Mouse (Mus musculus) liver, embryonic 16.5 days (tissue): ENCODE data around the gene Plcb2. TPM values are rescaled to one million over a fixed set of nuclear protein-coding genes. Genes with fewer than 3 reads are reported as not detected.

Experiments used
- ATAC-seq: fragments of 200-750 bp; cut with Nextera tagmentation; 2 replicates; pipeline ENCODE4 v1.8.0; 2017; ENCODE audit warnings: low read depth, mild to moderate bottlenecking, moderate number of reproducible peaks, moderate library complexity
- H3K27ac ChIP-seq: fragments of 300-500 bp; sonication (generic); 2 replicates; pipeline ENCODE4 v1.5.1; 2014; ENCODE audit warnings: mild to moderate bottlenecking, low read length
- H3K27me3 ChIP-seq: fragments of 300-500 bp; sonication (generic); 2 replicates; pipeline ENCODE4 v1.6.1; 2014; ENCODE audit warnings: low read depth, low read length, mixed read lengths; ENCODE audit not compliant: control insufficient read depth, insufficient read depth
- H3K36me3 ChIP-seq: fragments of 300-500 bp; sonication (generic); 2 replicates; pipeline ENCODE4 v1.6.1; 2014; ENCODE audit warnings: mild to moderate bottlenecking; ENCODE audit not compliant: control insufficient read depth, insufficient read depth
- H3K4me1 ChIP-seq: fragments of 300-500 bp; sonication (generic); 2 replicates; pipeline ENCODE4 v1.6.1; 2014; ENCODE audit warnings: low read depth, low read length, mixed read lengths; ENCODE audit not compliant: control insufficient read depth
- H3K4me2 ChIP-seq: fragments of 300-500 bp; sonication (generic); 2 replicates; pipeline ENCODE4 v1.6.1; 2014; ENCODE audit warnings: low read depth, low read length, mixed read lengths
- H3K4me3 ChIP-seq: fragments of 300-500 bp; sonication (generic); 2 replicates; pipeline ENCODE4 v1.5.1; 2014; ENCODE audit warnings: low read depth, mild to moderate bottlenecking, low read length
- H3K9ac ChIP-seq: fragments of 300-500 bp; sonication (generic); 2 replicates; pipeline ENCODE4 v1.6.1; 2014; ENCODE audit warnings: low read depth, low read length
- H3K9me3 ChIP-seq: fragments of 300-500 bp; sonication (generic); replicated peaks from 2 replicates; pipeline ENCODE4 v1.6.1; 2016; ENCODE audit warnings: low read length; ENCODE audit not compliant: control insufficient read depth
- WGBS: fragments of 180-500 bp; shearing (Covaris S2); extraction: QIAGEN DNeasy Blood & Tissue Kit; methylation state at CpG from one replicate; pipeline ENCODE4 v1.1.7; 2014; ENCODE audit not compliant: insufficient replicate concordance; 5-methylcytosine and 5-hydroxymethylcytosine counted together
- polyA plus RNA-seq: library from polyadenylated mRNA; unstranded; fragments of >200 nt; fragmentation: Nextera tagmentation; extraction: Ambion mirVana; gene quantifications from 2 replicates; pipeline ENCODE4 v1.2.1, GENCODE M21; 2015

The Plcb2 gene
- 2.3 and 3.0 TPM in 2 replicates for polyA plus RNA-seq

DNA sequence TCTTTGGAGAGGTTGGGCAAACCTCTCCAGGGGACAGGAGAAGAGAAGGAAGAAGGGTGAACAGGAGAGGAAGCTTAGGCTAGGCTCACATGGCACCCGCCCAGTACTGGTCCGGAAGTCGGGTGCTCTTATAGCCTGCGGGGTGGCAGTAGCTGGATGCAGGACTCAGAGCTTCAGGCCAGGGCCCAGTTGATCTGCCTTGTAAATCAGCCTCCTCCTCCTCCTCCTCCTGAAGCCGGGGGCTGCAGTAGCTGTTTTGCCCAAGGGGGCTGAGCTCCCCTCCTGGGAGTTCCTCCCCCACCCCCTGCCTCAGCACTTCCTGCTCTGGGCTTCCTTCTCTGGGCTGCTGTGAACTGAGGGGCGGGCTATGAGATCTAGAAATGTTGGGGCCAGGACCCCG, at the start of gene Plcb2:
Plcb2 (minus strand) TSS at position 102 of the 400 bp plus-strand sequence.
- H3K9ac ChIP-seq = no peak within 1 kb of the TSS

DNA sequence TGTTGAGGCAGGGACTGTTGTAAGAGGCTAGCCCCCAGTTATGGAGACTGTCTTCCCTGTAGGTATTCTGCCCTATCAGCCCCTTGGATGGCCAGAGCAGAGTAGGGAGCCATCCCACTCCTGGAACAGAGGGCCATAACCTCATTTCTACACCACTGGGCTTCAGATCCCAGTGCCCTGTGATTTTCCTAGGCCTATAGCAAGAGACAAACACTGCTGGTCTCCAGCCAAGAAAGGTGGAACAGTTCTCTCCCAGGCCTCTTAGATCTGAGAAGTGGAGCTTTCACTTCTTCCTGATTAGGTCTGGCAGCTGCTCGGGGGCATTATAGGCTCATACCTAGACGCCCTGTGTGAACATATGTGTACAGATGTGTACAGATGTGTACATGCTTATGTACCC, 48.1 kb upstream of the Plcb2 start:
- Histone ChIP-seq H3K9me3 (no peaks in the 10 kb centered on the region), H3K4me3 (no peak overlapping the region), H3K9ac (no peak overlapping the region), H3K27me3 (peaks cover 16% of the 10 kb centered on the region; the same call in 1 of the 2 replicates), H3K27ac (no peak overlapping the region), H3K36me3 (no peaks in the 10 kb centered on the region), H3K4me1 (peaks cover 10% of the 10 kb centered on the region), H3K4me2 (no peak overlapping the region)
- ATAC-seq = no peak
- WGBS = 53% methylated on average over 2 of the region's 2 CpGs

More for the DNA sequence above, at the start of gene Plcb2:
- no peaks in the 10 kb centered on the region for H3K36me3 ChIP-seq
- peak within 1 kb of the TSS; percentile 10 for H3K4me2 ChIP-seq
- peak within 1 kb of the TSS; percentile 69 for H3K27ac ChIP-seq
- H3K4me3 ChIP-seq = peak within 1 kb of the TSS; percentile 33
- H3K9me3 ChIP-seq = no peaks in the 10 kb centered on the region
- 14% methylated on average over 7 of the region's 7 CpGs for WGBS
- peak; percentile 49 for ATAC-seq
- peaks cover 7% of the 10 kb centered on the region for H3K4me1 ChIP-seq
- H3K27me3 ChIP-seq = peaks cover 3% of the 10 kb centered on the region; the same call in 1 of the 2 replicates

DNA sequence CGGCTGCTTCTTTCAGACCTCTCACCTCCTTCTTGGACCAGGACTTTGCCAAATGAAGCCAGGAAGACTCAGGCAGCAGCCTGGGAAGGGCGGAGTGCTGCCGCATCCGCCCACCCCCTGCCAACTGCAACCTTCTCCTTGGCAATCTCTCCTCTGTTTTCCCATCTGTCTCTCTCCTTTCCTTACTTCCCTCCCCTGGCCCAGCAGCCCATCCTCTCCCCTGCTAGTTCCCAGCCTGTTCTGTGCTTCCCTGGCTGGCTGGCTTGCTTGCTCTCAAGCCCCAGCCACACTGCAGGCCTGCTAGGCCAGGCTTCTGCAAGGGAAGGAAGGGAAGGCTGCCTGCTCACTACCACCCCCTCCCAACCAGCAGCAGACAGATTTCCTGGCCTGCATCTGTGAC, 47.6 kb upstream of the Plcb2 start:
- no peaks in the 10 kb centered on the region for H3K36me3 ChIP-seq
- H3K4me2 ChIP-seq = no peak overlapping the region
- no peak overlapping the region for H3K4me3 ChIP-seq
- no peak for ATAC-seq
- H3K27me3 ChIP-seq = peaks cover 16% of the 10 kb centered on the region; the same call in 1 of the 2 replicates
- H3K9ac ChIP-seq = no peak overlapping the region
- H3K4me1 ChIP-seq = peaks cover 10% of the 10 kb centered on the region
- no peak overlapping the region for H3K27ac ChIP-seq
- no peaks in the 10 kb centered on the region for H3K9me3 ChIP-seq
- WGBS = 60% methylated on average over 3 of the region's 4 CpGs

DNA sequence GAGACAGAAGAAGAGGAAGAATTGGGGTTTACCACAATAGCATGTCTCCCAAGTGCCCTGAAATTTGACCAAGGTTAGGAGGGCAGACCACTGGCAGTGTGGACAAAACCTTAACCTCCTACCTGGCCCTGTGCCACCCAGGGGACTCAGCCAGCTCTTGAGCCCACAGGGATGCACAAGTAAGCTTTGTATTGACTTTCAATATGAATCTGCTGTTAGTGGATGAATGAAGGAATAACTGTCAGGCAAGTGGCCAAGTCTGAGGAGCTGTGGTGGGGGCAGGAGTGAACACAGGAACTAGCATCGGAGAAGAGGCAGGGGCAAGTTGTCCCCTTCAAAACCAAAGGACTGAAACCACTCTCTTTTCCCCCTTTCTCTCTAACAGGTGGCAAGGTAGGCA, 47.2 kb upstream of the Plcb2 start:
- Histone ChIP-seq H3K9me3 (no peaks in the 10 kb centered on the region), H3K4me3 (no peak overlapping the region), H3K27ac (no peak overlapping the region), H3K36me3 (no peaks in the 10 kb centered on the region), H3K27me3 (peaks cover 16% of the 10 kb centered on the region; the same call in 1 of the 2 replicates), H3K9ac (no peak overlapping the region), H3K4me2 (no peak overlapping the region), H3K4me1 (peaks cover 10% of the 10 kb centered on the region)
- 44% methylated on average over 1 of the region's 1 CpGs for WGBS
- ATAC-seq = no peak

DNA sequence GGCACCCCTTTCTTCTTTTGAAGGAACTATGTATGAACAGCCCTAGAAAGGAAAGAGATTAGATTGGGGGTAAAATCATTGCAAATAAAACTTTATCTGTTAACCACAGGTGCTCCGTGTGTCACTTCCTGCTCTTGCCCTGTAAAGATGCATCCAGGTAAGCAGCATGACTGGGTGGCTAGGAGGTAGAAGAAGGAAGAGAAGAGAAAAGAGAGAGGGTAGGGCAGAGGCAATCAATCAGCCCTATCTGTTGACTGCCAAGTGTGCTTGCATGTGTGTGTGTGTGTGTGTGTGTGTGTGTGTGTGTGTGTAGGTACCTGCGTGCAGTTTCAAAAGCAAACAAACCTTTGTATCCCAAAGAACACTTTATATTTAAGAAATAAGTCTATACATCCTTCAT, 46.3 kb upstream of the Plcb2 start:
- Histone ChIP-seq H3K4me1 (peaks cover 4% of the 10 kb centered on the region), H3K9me3 (no peaks in the 10 kb centered on the region), H3K4me3 (no peak overlapping the region), H3K36me3 (no peaks in the 10 kb centered on the region), H3K4me2 (no peak overlapping the region), H3K9ac (no peak overlapping the region), H3K27me3 (peaks cover 8% of the 10 kb centered on the region; the same call in 1 of the 2 replicates), H3K27ac (no peak overlapping the region)
- WGBS = 48% methylated on average over 2 of the region's 2 CpGs
- no peak for ATAC-seq

DNA sequence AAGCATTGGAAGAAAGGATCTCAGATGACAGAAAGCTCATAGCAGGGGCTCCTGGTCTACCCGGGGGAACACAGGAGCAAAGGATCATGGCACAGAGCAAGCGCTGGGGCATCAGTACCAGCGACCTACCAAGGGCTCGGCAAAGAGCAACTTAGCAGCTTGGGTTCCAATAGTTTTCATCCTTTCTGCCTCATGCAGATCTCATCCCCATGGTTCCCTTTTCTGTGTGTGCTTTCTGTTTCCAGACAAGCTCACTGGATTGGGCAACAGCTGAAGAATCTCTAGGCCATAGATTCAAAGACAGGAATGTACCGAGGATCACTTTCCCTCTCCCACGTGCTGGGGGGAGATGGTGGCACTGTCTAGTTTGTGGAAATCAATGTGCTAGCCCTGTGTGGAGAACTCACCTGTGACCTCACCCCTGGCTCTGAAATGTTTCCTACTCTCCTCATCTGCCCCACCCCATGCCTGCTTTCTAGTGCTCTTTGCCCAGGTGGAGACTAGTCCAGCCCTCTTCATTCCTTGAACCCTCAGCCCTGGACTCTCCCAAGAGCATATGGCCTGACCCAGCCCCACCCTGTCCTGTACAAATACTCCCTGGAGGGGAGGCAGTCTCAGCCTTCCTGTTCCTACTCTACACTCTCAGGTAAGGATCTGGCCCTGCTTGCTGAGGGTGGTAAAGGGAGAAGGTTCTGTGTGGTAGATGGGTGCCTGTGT, 44.1 kb upstream of the Plcb2 start, which contains the start of gene Phgr1:
Phgr1 (plus strand) TSS at position 612 of the 717 bp plus-strand sequence.
- no peak within 1 kb of the TSS for H3K4me2 ChIP-seq
- H3K9me3 ChIP-seq = no peaks in the 10 kb centered on the region
- H3K9ac ChIP-seq = no peak within 1 kb of the TSS
- H3K4me1 ChIP-seq = no peaks in the 10 kb centered on the region
- no peak within 1 kb of the TSS for H3K4me3 ChIP-seq
- no peaks in the 10 kb centered on the region for H3K27me3 ChIP-seq
- H3K36me3 ChIP-seq = no peaks in the 10 kb centered on the region
- ATAC-seq = no peak
- 62% methylated on average over 6 of the region's 6 CpGs for WGBS
- no peak within 1 kb of the TSS for H3K27ac ChIP-seq

DNA sequence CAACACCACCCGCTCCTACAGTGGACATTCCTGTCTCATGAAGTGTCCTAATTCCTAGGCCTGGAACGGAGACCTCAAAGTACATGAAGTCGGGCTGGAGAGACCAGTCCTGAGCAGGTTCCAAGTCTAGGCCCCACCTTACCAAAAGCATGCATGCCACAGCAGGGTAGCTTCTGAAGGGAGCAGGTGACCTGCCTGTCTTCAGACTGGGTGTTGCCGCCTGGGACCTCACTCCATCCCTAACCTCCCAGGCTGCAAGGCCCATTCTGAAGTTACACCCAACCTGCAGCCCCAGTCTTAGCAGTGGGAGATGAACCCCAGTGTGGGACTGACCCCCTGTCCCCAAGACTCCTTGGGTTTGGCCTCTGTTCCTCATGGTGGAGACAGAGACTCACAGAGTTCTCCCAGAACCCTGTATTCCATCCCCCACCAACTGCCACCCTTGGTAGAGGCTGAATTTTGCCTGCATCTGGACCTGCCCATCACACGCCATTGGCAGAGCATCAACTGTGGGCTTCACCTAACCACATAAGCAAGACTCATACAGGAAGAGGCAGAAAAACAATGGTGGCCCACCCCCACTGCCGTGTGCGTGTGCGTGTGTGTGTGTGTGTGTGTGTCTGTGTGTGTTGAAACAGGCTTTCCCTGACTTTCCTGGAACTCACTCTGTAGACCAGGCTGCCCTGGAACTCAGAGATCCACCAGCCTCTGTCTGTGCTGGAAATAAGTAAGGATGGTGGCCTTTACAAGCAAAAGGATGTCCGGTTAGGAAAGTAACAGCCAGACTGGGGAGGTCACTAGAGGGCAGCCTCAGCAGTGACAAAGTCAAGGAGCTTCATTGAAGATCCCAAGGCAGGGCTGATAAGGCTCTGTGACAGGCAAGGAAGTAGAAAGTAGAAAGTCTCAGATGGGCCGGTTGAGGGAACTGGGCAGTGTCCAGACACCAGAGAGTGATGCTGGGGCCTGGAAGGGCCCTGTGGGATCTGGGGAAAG, 38.1 kb upstream of the Plcb2 start:
- ATAC-seq = no peak
- 59% methylated on average over 10 of the region's 10 CpGs for WGBS
- no peak overlapping the region for H3K4me2 ChIP-seq
- H3K4me3 ChIP-seq = no peak overlapping the region
- H3K9ac ChIP-seq = no peak overlapping the region
- peaks cover 19% of the 10 kb centered on the region for H3K4me1 ChIP-seq
- H3K27ac ChIP-seq = no peak overlapping the region
- H3K9me3 ChIP-seq = no peaks in the 10 kb centered on the region
- H3K27me3 ChIP-seq = no peaks in the 10 kb centered on the region
- H3K36me3 ChIP-seq = no peaks in the 10 kb centered on the region

DNA sequence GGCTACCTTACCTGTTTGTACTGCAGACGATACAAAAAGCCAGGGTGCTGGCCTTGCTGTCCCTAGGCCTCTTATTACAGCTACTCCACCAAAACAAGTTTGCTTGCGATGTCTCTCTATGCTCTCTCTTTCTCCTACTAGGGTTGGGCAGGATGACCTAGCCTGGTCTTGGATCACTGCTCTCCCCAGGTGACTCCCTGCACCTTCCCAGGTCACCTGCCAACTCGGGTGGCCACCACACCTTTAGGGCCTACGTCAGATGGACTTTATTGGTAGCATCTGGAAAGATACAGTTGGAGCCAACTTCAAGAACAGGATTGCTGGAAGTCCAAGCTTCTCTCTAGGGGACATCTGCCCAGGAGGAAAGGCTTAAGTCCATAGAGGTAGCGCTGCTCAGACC, 36.6 kb upstream of the Plcb2 start:
- H3K27ac ChIP-seq = no peak overlapping the region
- no peak overlapping the region for H3K4me3 ChIP-seq
- no peaks in the 10 kb centered on the region for H3K9me3 ChIP-seq
- H3K27me3 ChIP-seq = no peaks in the 10 kb centered on the region
- H3K4me2 ChIP-seq = no peak overlapping the region
- peaks cover 19% of the 10 kb centered on the region for H3K4me1 ChIP-seq
- ATAC-seq = no peak
- 68% methylated on average over 5 of the region's 5 CpGs for WGBS
- H3K36me3 ChIP-seq = no peaks in the 10 kb centered on the region
- no peak overlapping the region for H3K9ac ChIP-seq
